Mouse (Mus musculus): Measurements from ENCODE around the gene Grm5.

Gene Grm5

DNA sequence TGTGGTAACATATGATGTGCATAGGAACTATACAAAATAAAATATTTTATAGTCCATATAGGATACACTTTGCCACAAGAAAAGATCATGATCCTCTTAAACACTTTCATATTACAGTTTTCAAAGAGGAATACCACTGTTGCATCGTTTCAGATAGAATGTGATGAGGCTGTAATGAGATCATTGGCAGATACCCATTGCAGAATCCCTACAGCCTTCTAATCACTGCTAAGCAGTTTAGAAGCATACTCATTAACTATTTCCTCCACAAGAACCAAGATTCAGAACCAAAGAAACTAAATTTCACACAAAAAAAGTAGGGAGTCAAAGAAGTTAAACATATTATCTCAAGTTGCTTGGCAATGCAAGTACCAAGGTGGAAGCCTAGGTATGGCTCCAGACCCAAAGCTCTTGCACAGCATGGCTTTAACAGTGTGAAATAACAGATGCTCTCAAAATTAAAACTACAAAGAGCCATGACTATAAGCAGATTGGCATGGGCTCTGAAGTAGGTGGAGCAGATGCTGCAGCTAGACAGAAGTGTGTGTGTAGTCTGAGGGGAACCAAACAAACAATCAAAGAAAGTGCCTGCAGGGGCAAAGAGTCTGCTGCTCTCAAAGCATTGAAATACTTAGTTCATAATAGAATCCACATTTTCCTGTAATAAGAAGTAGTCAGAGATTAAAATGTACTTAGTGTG, 575.7 kb downstream of the Grm5 start:
- DNase-seq (ENCODE audit: extremely low spot score): no peak

DNA sequence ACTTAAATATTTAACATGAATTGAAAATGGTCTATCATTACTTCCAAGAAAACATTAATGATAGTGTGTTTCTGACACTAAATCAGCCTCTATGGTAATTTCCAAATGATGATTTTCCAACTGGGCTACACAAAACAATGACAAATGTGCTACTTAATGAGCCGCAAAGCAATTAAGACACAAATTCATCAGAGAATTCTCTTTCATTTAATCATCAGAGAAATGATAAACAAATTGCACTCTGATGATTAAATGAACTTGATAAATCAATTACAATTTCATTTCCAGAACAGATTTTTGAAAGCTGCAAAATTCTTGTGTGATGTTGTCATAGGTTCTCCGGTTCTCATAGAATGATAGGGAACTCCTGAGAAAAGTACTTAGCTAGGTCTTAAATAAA, 577.6 kb downstream of the Grm5 start:
- no peak for DNase-seq (ENCODE audit: extremely low spot score)
